Mouse (Mus musculus) embryonic facial prominence, embryonic 12.5 days (tissue): ENCODE measurements around the gene Cpeb3. TPM values are rescaled to one million over a fixed set of nuclear protein-coding genes. Genes with fewer than 3 reads are reported as not detected.

ENCODE experiments used
- ATAC-seq: fragments of 200-750 bp; cut with Nextera tagmentation; 2 replicates; pipeline ENCODE4 v1.8.0; 2017; ENCODE audit not compliant: insufficient number of reproducible peaks, insufficient read depth, low FRiP score, low TSS enrichment
- H3K27ac ChIP-seq: fragments of 300-500 bp; sonication (generic); 2 replicates; pipeline ENCODE4 v1.5.1; 2016; ENCODE audit warnings: mild to moderate bottlenecking
- H3K27me3 ChIP-seq: fragments of 300-500 bp; sonication (generic); 2 replicates; pipeline ENCODE4 v1.6.1; 2016; ENCODE audit warnings: mild to moderate bottlenecking, moderate library complexity
- H3K36me3 ChIP-seq: fragments of 300-500 bp; sonication (generic); 2 replicates; pipeline ENCODE4 v1.6.1; 2016; ENCODE audit warnings: mild to moderate bottlenecking
- H3K4me1 ChIP-seq: fragments of 300-500 bp; sonication (generic); 2 replicates; pipeline ENCODE4 v1.6.1; 2016
- H3K4me2 ChIP-seq: fragments of 300-500 bp; sonication (generic); replicated peaks from 2 replicates; pipeline ENCODE4 v1.6.1; 2016; ENCODE audit warnings: mild to moderate bottlenecking, moderate library complexity
- H3K4me3 ChIP-seq: fragments of 300-500 bp; sonication (generic); 2 replicates; pipeline ENCODE4 v1.5.1; 2016; ENCODE audit warnings: mild to moderate bottlenecking
- H3K9ac ChIP-seq: fragments of 300-500 bp; sonication (generic); 2 replicates; pipeline ENCODE4 v1.6.1; 2016; ENCODE audit warnings: mild to moderate bottlenecking, moderate library complexity
- H3K9me3 ChIP-seq: fragments of 300-500 bp; sonication (generic); 2 replicates; pipeline ENCODE4 v1.6.1; 2016; ENCODE audit warnings: mild to moderate bottlenecking, moderate library complexity
- WGBS: fragments of 180-500 bp; shearing (Covaris S2); methylation state at CpG from one replicate; pipeline ENCODE4 v1.1.7; 2016; 5-methylcytosine and 5-hydroxymethylcytosine counted together
- polyA plus RNA-seq: library from polyadenylated mRNA; unstranded; fragments of >200 nt; fragmentation: Nextera tagmentation; extraction: Ambion mirVana; gene quantifications from 2 replicates; pipeline ENCODE4 v1.2.1, GENCODE M21; 2016

Gene Cpeb3
- 1.0 and 1.3 TPM in 2 replicates for polyA plus RNA-seq

- peak within 1 kb of the TSS; percentile 93 for H3K27ac ChIP-seq
- H3K4me1 ChIP-seq, result peaks cover 11% of the 10 kb centered on the region
- peaks cover 27% of the 10 kb centered on the region for H3K36me3 ChIP-seq
- peak within 1 kb of the TSS; percentile 98 for H3K9ac ChIP-seq
- H3K9me3 ChIP-seq, result no peaks in the 10 kb centered on the region
- H3K4me2 ChIP-seq, result peak within 1 kb of the TSS; percentile 81
- H3K27me3 ChIP-seq, result no peaks in the 10 kb centered on the region
- no peak for ATAC-seq
- WGBS, result under 1% methylated on average over 15 of the region's 15 CpGs
- H3K4me3 ChIP-seq, result peak within 1 kb of the TSS; percentile 91
Observed at GRCm38 (mm10) chr19:37208176-37208755, at the start of gene Cpeb3. Gene Cpeb3, minus strand, starts transcription at chr19:37208601.

DNA sequence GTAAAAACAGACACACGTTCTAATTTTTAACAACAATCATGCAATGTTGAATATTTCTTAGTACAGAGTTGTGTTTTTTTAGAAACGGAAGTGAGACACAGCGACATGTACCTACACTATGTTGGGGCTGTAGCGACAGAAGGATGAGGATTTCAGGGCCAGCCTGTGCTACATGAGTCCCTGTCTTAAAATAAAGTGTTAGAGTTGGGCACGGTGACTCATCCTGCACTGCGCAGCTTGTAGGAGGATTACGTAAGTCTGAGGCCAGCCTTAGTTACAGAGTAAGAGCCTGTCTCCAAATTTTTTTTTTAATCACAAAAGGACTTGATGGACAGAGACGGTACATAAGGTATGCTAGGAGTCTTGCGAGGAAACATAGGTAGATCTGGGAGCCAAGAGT, 46.9 kb upstream of the Cpeb3 start:
- ATAC-seq, result no peak
- Histone ChIP-seq H3K4me1 (no peaks in the 10 kb centered on the region), H3K4me2 (no peak overlapping the region), H3K27ac (no peak overlapping the region), H3K27me3 (no peaks in the 10 kb centered on the region), H3K9ac (no peak overlapping the region), H3K9me3 (no peaks in the 10 kb centered on the region), H3K4me3 (no peak overlapping the region), H3K36me3 (no peaks in the 10 kb centered on the region)
- 89% methylated on average over 9 of the region's 9 CpGs for WGBS

DNA sequence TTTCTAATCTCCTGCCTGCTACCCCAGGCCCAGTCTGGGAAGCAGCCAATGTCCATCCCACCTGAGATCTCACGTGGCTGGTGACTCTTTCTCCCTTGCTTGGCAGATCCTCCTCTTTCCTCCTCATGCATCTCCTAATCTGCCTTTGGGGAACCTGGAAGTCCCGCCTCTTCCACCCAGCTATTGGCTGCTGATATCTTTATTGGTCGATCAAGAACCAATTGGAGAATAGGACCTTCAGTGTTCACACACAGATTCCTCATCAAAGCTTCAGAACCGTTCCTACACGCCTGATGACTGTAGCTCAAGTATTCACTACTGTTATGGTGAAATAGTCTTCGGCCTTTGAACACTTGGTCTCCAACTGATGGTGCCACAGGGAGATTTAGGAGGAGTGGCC, 43.7 kb upstream of the Cpeb3 start:
- Histone ChIP-seq H3K9ac (no peak overlapping the region), H3K4me2 (no peak overlapping the region), H3K36me3 (no peaks in the 10 kb centered on the region), H3K27me3 (no peaks in the 10 kb centered on the region), H3K27ac (no peak overlapping the region), H3K9me3 (no peaks in the 10 kb centered on the region), H3K4me1 (no peaks in the 10 kb centered on the region), H3K4me3 (no peak overlapping the region)
- 66% methylated on average over 6 of the region's 6 CpGs for WGBS
- no peak for ATAC-seq

GRCm38 (mm10) chr19:37248199-37248598, 39.8 kb upstream of the Cpeb3 start:
- H3K9ac ChIP-seq, result no peak overlapping the region
- H3K27me3 ChIP-seq, result no peaks in the 10 kb centered on the region
- no peaks in the 10 kb centered on the region for H3K4me1 ChIP-seq
- no peak overlapping the region for H3K27ac ChIP-seq
- no peaks in the 10 kb centered on the region for H3K9me3 ChIP-seq
- no peak overlapping the region for H3K4me3 ChIP-seq
- 79% methylated on average over 3 of the region's 3 CpGs for WGBS
- H3K4me2 ChIP-seq, result no peak overlapping the region
- ATAC-seq, result no peak
- no peaks in the 10 kb centered on the region for H3K36me3 ChIP-seq

GRCm38 (mm10) chr19:37246859-37247258, 38.5 kb upstream of the Cpeb3 start:
- H3K4me3 ChIP-seq, result no peak overlapping the region
- no peak overlapping the region for H3K27ac ChIP-seq
- no peak for ATAC-seq
- H3K9ac ChIP-seq, result no peak overlapping the region
- H3K4me2 ChIP-seq, result no peak overlapping the region
- H3K36me3 ChIP-seq, result no peaks in the 10 kb centered on the region
- 55% methylated on average over 3 of the region's 3 CpGs for WGBS
- no peaks in the 10 kb centered on the region for H3K9me3 ChIP-seq
- H3K4me1 ChIP-seq, result no peaks in the 10 kb centered on the region
- no peaks in the 10 kb centered on the region for H3K27me3 ChIP-seq

DNA sequence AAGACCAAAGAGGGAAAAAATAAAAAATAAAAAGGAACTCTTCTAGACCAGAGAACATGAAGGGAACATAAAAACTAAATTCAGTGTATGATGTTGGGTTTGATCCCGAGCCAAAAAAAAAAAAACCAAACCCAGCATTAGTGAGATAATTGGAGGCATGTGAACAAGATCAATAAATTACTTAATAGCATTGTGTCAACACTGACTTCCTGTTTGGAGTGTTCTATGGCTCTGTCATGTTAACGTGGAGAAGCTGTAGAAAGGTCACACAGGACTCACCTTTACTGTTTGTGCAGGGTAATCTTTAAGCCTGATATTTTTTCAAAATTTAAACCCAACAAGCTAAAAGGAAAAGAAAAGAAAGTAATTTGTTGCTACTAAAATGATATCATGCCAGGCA, 34.3 kb upstream of the Cpeb3 start:
- Histone ChIP-seq H3K4me3 (no peak overlapping the region), H3K4me1 (no peaks in the 10 kb centered on the region; the same call in 1 of the 2 replicates), H3K36me3 (no peaks in the 10 kb centered on the region), H3K27me3 (no peaks in the 10 kb centered on the region), H3K9ac (no peak overlapping the region), H3K4me2 (no peak overlapping the region), H3K27ac (no peak overlapping the region), H3K9me3 (no peaks in the 10 kb centered on the region)
- WGBS, result 34% methylated on average over 2 of the region's 2 CpGs
- no peak for ATAC-seq

- no peak overlapping the region for H3K4me3 ChIP-seq
- no peaks in the 10 kb centered on the region for H3K36me3 ChIP-seq
- H3K27ac ChIP-seq, result no peak overlapping the region
- ATAC-seq, result no peak
- H3K4me2 ChIP-seq, result no peak overlapping the region
- H3K9ac ChIP-seq, result no peak overlapping the region
- WGBS, result 66% methylated on average over 5 of the region's 5 CpGs
- no peaks in the 10 kb centered on the region; the same call in 1 of the 2 replicates for H3K4me1 ChIP-seq
- 0 out of 2 replicates have a peak, but pooled peaks cover 3% of the 10 kb centered on the region for H3K27me3 ChIP-seq
- no peaks in the 10 kb centered on the region for H3K9me3 ChIP-seq
Observed at GRCm38 (mm10) chr19:37241201-37241600, 32.8 kb upstream of the Cpeb3 start.

GRCm38 (mm10) chr19:37239096-37239495, 30.7 kb upstream of the Cpeb3 start:
- 19% methylated on average over 4 of the region's 4 CpGs for WGBS
- Histone ChIP-seq H3K4me3 (no peak overlapping the region), H3K27me3 (peaks cover 18% of the 10 kb centered on the region)

DNA sequence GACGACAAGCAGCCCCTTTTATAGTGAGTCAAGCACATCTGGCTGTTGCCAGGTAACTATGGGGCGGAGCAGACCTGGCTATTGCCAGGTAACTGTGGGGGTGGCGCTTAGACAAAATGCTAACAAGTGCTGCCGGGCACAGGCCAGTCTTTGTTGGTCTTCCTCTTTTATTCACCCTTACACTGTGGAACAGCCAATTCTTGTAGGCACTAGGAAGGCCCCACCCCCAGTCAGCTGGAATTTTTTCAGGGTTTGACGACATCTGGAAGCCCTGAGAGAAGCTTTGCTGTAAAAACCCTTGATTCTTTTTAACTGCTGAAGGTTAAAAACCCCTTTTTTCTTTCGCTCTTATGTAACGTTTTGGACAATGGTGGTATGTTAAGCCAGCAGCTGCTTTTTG, 30.2 kb upstream of the Cpeb3 start:
- H3K27ac ChIP-seq, result no peak overlapping the region
- H3K9me3 ChIP-seq, result no peaks in the 10 kb centered on the region
- peaks cover 7% of the 10 kb centered on the region; the same call in 1 of the 2 replicates for H3K4me1 ChIP-seq
- no peak overlapping the region for H3K9ac ChIP-seq
- H3K36me3 ChIP-seq, result no peaks in the 10 kb centered on the region
- 11% methylated on average over 7 of the region's 7 CpGs for whole genome bisulfite sequencing
- H3K4me3 ChIP-seq, result no peak overlapping the region
- peaks cover 22% of the 10 kb centered on the region for H3K27me3 ChIP-seq
- ATAC-seq, result no peak
- H3K4me2 ChIP-seq, result no peak overlapping the region

More at GRCm38 (mm10) chr19:37239096-37239495, 30.7 kb upstream of the Cpeb3 start:
- Histone ChIP-seq H3K4me1 (peaks cover 2% of the 10 kb centered on the region; the same call in 1 of the 2 replicates), H3K9ac (no peak overlapping the region), H3K4me2 (no peak overlapping the region), H3K36me3 (no peaks in the 10 kb centered on the region), H3K27ac (no peak overlapping the region), H3K9me3 (no peaks in the 10 kb centered on the region)
- ATAC-seq, result no peak

GRCm38 (mm10) chr19:37237712-37238437, 29.5 kb upstream of the Cpeb3 start:
- Histone ChIP-seq H3K36me3 (no peaks in the 10 kb centered on the region), H3K4me2 (no peak overlapping the region; the same call in 1 of the 2 replicates), H3K27me3 (peaks cover 28% of the 10 kb centered on the region), H3K4me1 (peaks cover 8% of the 10 kb centered on the region; the same call in 1 of the 2 replicates), H3K27ac (no peak overlapping the region), H3K4me3 (no peak overlapping the region), H3K9ac (no peak overlapping the region), H3K9me3 (no peaks in the 10 kb centered on the region)
- no peak for ATAC-seq
- 11% methylated on average over 15 of the region's 15 CpGs for WGBS

- H3K4me3 ChIP-seq, result no peak overlapping the region
- no peaks in the 10 kb centered on the region for H3K36me3 ChIP-seq
- H3K9me3 ChIP-seq, result no peaks in the 10 kb centered on the region
- ATAC-seq, result no peak
- WGBS, result 46% methylated on average over 5 of the region's 5 CpGs
- H3K27ac ChIP-seq, result no peak overlapping the region
- no peak overlapping the region for H3K9ac ChIP-seq
- no peak overlapping the region for H3K4me2 ChIP-seq
- H3K27me3 ChIP-seq, result peaks cover 31% of the 10 kb centered on the region
- peaks cover 8% of the 10 kb centered on the region; the same call in 1 of the 2 replicates for H3K4me1 ChIP-seq
Observed at GRCm38 (mm10) chr19:37237306-37237705, 28.9 kb upstream of the Cpeb3 start.

DNA sequence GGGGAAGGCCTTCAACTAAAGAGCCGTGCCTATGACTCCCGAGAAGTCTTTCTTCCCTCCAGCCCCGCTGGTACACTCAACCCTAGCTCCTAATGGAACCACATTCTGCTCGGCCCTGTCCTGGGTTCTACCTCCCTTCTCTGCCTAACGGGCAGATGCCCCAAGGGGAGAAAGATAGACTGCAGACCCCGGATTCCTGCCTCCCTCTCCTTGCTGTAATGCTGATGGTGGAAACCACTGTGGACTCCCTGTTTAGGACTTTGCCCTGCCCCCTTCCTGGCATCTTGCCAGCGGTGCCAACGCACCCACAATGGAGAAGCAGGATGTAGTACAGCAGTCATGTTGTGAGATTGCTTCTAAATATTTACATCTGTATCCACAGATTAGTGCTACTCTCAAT, 27.4 kb upstream of the Cpeb3 start:
- WGBS, result 59% methylated on average over 8 of the region's 8 CpGs
- no peaks in the 10 kb centered on the region for H3K36me3 ChIP-seq
- H3K27ac ChIP-seq, result no peak overlapping the region
- H3K9ac ChIP-seq, result no peak overlapping the region
- H3K9me3 ChIP-seq, result no peaks in the 10 kb centered on the region
- H3K4me2 ChIP-seq, result no peak overlapping the region
- H3K27me3 ChIP-seq, result peaks cover 31% of the 10 kb centered on the region
- no peak for ATAC-seq
- no peak overlapping the region for H3K4me3 ChIP-seq
- H3K4me1 ChIP-seq, result peaks cover 8% of the 10 kb centered on the region; the same call in 1 of the 2 replicates
